Mouse (Mus musculus) heart, adult 2 months (tissue): Measurements from ENCODE around the gene Nup155.

Experiments used
- CTCF ChIP-seq: fragments of 200-600 bp; IDR thresholded peaks from 2 replicates; pipeline ENCODE4 v1.8.1; 2022; ENCODE audit warnings: antibody characterized with exemption, mild to moderate bottlenecking, moderate library complexity
- POLR2A ChIP-seq: fragments of 200-500 bp; IDR thresholded peaks from 2 replicates; pipeline ENCODE4 v1.6.1; 2011; ENCODE audit warnings: mild to moderate bottlenecking, low read depth, low read length, control low read depth; ENCODE audit not compliant: insufficient read depth

GRCm38 (mm10) chr15:8168591-8169265 lies 59.7 kb downstream of the Nup155 start, which contains the start of gene Cplane1:
- no peak for TF ChIP-seq CTCF
- TF ChIP-seq POLR2A, result peak; percentile 90
